Mouse (Mus musculus) limb, embryonic 10.5 days (tissue): ENCODE results near the gene Dagla. TPM values are rescaled to one million over a fixed set of nuclear protein-coding genes. Genes with fewer than 3 reads are reported as not detected.
A peak's percentile ranks its signal among the peaks of the same experiment; 100 is the strongest.

ENCODE experiments used
- DNase-seq: peaks from one replicate; pipeline ENCODE4 v3.0.0-alpha.2; 2017; ENCODE audit warnings: low spot score
- H3K27ac ChIP-seq: fragments of 300-500 bp; sonication (generic); 2 replicates; pipeline ENCODE4 v1.5.1; 2016; ENCODE audit warnings: mild to moderate bottlenecking
- H3K27me3 ChIP-seq: fragments of 300-500 bp; sonication (generic); 2 replicates; pipeline ENCODE4 v1.6.1; 2016; ENCODE audit warnings: low read depth, mild to moderate bottlenecking; ENCODE audit not compliant: poor library complexity, severe bottlenecking
- H3K36me3 ChIP-seq: fragments of 300-500 bp; sonication (generic); 2 replicates; pipeline ENCODE4 v1.6.1; 2016; ENCODE audit warnings: mild to moderate bottlenecking, moderate library complexity
- H3K4me1 ChIP-seq: fragments of 300-500 bp; sonication (generic); 2 replicates; pipeline ENCODE4 v1.6.1; 2016
- H3K4me3 ChIP-seq: fragments of 300-500 bp; sonication (generic); 2 replicates; pipeline ENCODE4 v1.5.1; 2016; ENCODE audit warnings: mild to moderate bottlenecking, moderate library complexity
- H3K9me3 ChIP-seq: fragments of 300-500 bp; sonication (generic); replicated peaks from 2 replicates; pipeline ENCODE4 v1.6.1; 2016; ENCODE audit warnings: mild to moderate bottlenecking
- WGBS: fragments of 180-500 bp; shearing (Covaris S2); methylation state at CpG from one replicate; pipeline ENCODE4 v1.1.7; 2016; 5-methylcytosine and 5-hydroxymethylcytosine counted together
- polyA plus RNA-seq: library from polyadenylated mRNA; unstranded; fragments of >200 nt; fragmentation: Nextera tagmentation; extraction: Ambion mirVana; gene quantifications from 2 replicates; pipeline ENCODE4 v1.2.1, GENCODE M21; 2016

The Dagla gene
- polyA plus RNA-seq, 1 experiment from 2014 or later: 2.2 TPM

DNA sequence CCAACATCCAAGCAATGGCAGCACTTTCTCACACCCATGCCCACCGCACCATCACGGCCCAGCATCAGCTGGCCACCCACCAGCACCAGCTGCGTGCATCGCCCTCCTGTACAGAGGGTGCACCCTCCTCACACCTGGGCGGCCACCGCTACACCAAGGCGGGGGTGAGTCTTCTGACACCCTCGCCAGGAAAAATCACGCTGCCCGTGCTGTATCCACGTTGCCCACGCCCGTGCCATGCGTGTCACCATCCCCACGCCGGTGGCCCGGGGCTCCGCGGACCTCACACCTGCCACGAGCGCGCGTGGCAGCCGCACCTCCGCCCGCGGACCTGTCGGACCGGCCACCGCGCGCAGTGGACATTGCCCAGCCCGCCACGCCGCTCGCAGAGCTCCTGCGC is 282 bp downstream of the Dagla start:
- Histone ChIP-seq H3K9me3 (no peaks in the 10 kb centered on the region), H3K27me3 (peaks cover 69% of the 10 kb centered on the region), H3K4me1 (peaks cover 12% of the 10 kb centered on the region), H3K27ac (peak overlapping the region; percentile 82), H3K36me3 (no peaks in the 10 kb centered on the region), H3K4me3 (peak overlapping the region; percentile 71)
- DNase-seq: no peak
- 10% methylated on average over 36 of the region's 37 CpGs for WGBS

DNA sequence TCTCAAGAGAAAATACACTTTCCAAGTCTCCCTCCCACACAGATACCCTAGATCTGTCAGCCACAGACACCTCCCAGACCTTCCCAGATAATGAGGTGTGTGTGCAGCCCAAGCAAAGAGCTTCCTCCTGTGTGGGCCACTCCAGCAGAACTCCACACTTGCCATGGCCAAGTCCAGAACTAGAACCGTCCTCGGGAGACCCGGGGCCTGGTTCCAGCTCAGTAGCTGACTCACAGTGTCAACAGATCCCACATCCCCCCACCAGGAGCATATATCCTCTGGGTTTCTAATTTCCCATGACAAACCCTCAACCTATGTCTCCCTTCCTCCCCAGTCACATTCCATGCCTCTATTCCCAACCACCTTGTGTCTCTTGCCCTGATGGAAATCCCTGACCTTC is 1.8 kb downstream of the Dagla start:
- Histone ChIP-seq H3K36me3 (no peaks in the 10 kb centered on the region), H3K9me3 (no peaks in the 10 kb centered on the region), H3K27me3 (peaks cover 68% of the 10 kb centered on the region), H3K4me1 (peaks cover 22% of the 10 kb centered on the region), H3K27ac (no peak overlapping the region), H3K4me3 (no peak overlapping the region)
- WGBS: 93% methylated on average over 3 of the region's 3 CpGs
- no peak for DNase-seq

DNA sequence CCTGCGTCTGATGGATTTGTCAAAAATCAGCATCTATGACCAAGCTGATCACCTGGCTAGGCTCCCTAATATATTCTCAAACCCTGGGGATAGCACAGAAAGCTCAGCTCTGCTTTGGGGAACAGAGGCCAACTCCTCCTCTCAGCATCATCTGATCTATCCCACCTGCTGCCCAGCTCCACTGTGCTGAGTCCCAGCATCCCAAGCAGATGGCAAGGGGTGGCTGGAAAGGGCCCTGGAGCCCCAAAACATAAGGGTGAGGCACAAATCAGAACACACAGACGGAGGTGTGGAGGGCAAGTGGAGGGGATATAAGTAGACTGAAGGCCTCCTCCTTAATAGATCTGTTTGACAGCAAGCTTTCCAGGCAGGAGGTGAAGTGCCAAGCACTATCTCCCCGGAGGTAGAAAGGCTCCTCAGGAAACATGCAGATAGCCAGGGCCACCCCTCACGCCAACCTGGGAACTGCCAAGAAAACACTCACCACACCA is 2.8 kb downstream of the Dagla start:
- 74% methylated on average over 4 of the region's 4 CpGs for WGBS
- peaks cover 31% of the 10 kb centered on the region for H3K4me1 ChIP-seq
- no peak for DNase-seq
- H3K27ac ChIP-seq: no peak overlapping the region
- H3K27me3 ChIP-seq: peaks cover 59% of the 10 kb centered on the region
- no peak overlapping the region for H3K4me3 ChIP-seq
- H3K36me3 ChIP-seq: no peaks in the 10 kb centered on the region
- H3K9me3 ChIP-seq: no peaks in the 10 kb centered on the region

DNA sequence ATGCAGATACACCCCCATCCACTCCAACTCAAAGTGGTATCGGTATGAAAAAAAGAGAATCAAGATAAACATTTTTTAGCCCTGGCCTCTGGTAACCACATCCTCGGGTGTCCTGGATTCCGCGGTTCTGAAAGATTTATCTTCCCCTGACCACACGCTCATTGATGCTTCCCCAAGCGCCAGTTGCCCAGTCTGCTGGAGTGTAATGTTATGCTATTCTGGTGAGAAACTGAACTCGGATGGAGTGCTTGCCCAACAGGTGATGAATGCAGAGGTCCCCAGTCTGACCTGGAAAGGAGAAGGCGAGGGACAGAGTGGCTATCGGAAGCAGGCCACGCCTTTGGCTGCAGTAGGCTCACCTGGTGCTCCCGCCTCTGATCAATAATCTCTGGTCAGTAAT is 3.4 kb downstream of the Dagla start:
- Histone ChIP-seq H3K4me1 (peaks cover 38% of the 10 kb centered on the region), H3K27me3 (peaks cover 53% of the 10 kb centered on the region), H3K27ac (no peak overlapping the region), H3K9me3 (no peaks in the 10 kb centered on the region), H3K4me3 (no peak overlapping the region), H3K36me3 (no peaks in the 10 kb centered on the region)
- 79% methylated on average over 11 of the region's 11 CpGs for WGBS
- no peak for DNase-seq

DNA sequence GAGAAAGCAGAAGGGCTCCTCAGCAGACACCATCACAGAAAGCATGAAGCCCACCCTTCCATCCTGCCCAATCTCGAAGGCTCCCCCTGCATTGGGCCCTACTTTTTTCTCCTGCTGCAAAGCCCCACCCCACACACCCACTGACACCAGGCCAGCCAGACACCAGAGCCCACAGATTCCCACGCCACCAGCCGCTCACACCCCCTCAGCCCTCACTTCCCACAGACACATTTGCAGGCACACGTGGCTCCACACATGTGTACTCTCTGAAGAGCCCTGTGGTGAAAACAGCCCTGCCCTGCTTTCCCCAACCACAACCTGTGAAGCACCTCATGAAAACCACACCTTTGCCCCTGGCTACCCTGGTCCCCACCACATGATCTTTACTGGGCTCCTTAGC is 3.9 kb downstream of the Dagla start:
- Histone ChIP-seq H3K36me3 (no peaks in the 10 kb centered on the region), H3K4me3 (no peak overlapping the region), H3K27ac (no peak overlapping the region), H3K27me3 (peaks cover 49% of the 10 kb centered on the region), H3K4me1 (peaks cover 42% of the 10 kb centered on the region), H3K9me3 (no peaks in the 10 kb centered on the region)
- WGBS: 83% methylated on average over 4 of the region's 4 CpGs
- no peak for DNase-seq

DNA sequence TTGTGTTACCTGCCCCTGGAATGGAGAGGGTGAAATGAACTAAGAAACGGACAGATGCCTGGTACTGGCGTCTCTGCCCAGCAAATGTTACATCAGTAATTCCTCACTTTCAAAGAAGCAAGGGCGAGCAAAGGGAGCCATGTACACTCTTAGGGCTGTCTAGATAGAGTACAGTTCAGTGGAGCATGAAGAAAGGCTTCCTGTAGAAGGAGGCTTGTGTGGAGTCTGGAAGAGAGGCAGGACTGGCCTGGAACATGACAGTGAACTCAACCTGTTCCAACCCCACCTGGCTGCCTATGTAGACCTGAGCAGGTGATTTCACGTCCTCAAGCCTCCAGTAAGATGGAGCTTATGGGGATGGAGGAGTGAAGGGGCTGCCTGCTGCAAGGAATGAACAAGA is 6.4 kb downstream of the Dagla start:
- H3K4me3 ChIP-seq: no peak overlapping the region
- H3K36me3 ChIP-seq: no peaks in the 10 kb centered on the region
- H3K9me3 ChIP-seq: no peaks in the 10 kb centered on the region
- 84% methylated on average over 4 of the region's 4 CpGs for WGBS
- DNase-seq: no peak
- H3K27me3 ChIP-seq: peaks cover 23% of the 10 kb centered on the region
- H3K27ac ChIP-seq: no peak overlapping the region
- H3K4me1 ChIP-seq: peaks cover 56% of the 10 kb centered on the region

DNA sequence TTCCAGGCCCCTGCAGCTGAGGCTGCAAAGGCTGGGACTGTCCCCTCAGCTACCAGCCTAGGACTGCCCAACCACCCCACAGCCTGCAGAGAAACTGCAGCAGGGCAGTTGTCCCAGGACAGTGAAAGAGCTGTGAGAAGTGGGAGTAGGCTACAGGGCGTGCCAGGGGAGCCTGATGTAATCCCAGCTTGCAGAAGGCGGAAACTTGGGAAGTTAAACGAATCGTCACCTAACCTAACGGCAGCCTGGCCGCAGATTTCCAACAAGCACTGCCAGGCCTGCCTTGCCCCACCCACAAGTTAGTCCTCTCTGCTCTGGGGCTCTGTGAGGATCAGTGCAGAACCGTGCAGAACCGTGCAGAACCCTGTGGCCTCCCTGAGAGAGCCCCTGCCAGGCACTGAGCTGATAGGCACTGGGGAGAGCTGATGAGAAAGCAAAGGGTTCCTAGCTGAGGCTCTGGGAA is 7.6 kb downstream of the Dagla start:
- H3K27me3 ChIP-seq: peaks cover 11% of the 10 kb centered on the region
- peaks cover 63% of the 10 kb centered on the region for H3K4me1 ChIP-seq
- H3K9me3 ChIP-seq: no peaks in the 10 kb centered on the region
- no peak for DNase-seq
- H3K27ac ChIP-seq: peak overlapping the region; percentile 81
- 21% methylated on average over 8 of the region's 8 CpGs for WGBS
- H3K36me3 ChIP-seq: no peaks in the 10 kb centered on the region
- no peak overlapping the region for H3K4me3 ChIP-seq

DNA sequence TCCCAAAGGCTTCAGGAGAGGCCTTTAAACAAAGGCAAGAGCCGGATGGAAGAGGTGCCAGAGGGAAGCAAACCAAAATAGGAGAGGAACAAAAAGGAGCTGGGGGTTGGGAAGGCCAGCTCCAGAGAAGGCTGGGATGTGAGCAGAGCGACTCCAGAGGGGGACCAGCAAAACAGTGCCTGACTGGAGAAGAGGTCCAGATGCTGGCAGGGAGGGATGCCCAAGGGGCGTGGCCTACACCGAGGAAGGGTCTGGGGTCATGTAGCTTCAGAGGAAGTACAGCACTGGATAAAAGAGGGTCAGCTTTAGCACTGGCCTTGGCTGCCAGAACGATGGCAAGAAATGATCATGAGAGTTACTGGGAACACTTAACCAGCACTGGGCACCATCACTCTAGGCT is 8.4 kb downstream of the Dagla start:
- Histone ChIP-seq H3K27me3 (peaks cover 4% of the 10 kb centered on the region; the same call in 1 of the 2 replicates), H3K27ac (peak overlapping the region; percentile 81), H3K4me3 (no peak overlapping the region), H3K36me3 (no peaks in the 10 kb centered on the region), H3K4me1 (peaks cover 71% of the 10 kb centered on the region), H3K9me3 (no peaks in the 10 kb centered on the region)
- no peak for DNase-seq
- WGBS: 12% methylated on average over 5 of the region's 5 CpGs

DNA sequence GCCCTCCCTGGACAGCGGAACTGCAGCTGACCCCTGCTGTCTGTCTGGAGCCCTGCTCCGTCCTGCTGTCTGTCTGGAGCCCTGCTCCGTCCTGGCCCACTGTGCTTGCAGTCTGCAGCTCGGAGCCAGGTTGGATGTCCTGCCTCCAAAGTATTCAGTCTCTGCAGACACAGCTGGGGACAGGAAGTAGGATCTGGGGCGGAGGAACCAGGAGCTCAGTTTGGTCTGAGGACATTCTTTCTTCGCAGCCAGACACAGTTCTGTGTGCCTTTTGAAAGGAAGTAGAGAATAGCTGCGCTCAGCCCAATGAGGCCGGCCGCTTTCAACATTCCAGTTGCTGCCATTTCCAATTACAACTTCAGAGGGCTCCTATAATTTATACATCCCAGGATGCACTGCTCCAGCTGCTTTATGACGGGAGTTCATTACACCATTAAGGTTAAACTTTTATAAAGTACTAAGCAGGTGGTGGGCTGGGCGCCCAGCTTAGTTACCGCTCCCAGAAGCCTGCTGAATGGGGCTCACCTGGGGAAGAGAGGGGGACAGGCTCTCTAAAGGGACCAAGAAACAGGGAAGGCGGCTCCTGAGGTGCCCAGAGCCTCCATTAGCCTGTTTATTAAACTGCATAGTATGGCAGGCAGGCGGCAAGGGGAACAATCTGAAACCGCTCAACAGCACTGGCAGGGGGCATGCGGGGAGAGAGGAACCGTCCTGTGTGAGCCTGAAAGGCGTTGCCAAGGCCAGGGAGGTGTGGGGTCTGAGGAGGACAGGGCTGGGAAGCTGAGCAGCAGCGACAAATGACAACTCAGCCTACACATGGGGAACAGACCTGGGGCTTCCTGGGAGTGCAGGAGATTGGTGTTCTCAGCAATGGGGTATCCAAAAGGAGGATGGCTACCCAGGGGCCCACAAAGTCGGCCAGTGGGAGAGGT is 9.8 kb downstream of the Dagla start:
- Histone ChIP-seq H3K27me3 (no peaks in the 10 kb centered on the region; the same call in 1 of the 2 replicates), H3K9me3 (no peaks in the 10 kb centered on the region), H3K27ac (peak overlapping the region; percentile 81), H3K36me3 (no peaks in the 10 kb centered on the region), H3K4me1 (peaks cover 84% of the 10 kb centered on the region), H3K4me3 (peak overlapping the region; percentile 29; the same call in 1 of the 2 replicates)
- DNase-seq: peak; percentile 57
- WGBS: 38% methylated on average over 20 of the region's 20 CpGs

DNA sequence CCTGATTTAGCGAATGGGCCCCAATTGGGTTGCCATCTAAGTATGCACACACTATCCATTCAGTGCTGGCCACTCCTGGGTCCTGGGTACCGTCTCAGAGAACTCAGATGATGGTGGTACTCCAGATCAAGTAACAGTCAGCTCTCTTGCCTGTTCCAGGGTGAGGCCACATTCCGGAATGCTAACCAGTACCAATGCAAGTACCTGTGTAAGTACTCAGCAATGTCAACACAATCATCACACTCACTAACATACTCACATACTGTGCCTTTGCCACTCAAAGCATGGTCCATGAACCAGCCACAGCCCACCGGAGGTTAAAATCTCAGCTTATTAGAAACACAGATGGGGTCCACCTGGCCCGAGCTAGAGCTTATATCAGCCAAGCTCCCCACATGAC is 10.7 kb downstream of the Dagla start:
- H3K27ac ChIP-seq: peak overlapping the region; percentile 81
- WGBS: 90% methylated on average over 5 of the region's 5 CpGs

DNA sequence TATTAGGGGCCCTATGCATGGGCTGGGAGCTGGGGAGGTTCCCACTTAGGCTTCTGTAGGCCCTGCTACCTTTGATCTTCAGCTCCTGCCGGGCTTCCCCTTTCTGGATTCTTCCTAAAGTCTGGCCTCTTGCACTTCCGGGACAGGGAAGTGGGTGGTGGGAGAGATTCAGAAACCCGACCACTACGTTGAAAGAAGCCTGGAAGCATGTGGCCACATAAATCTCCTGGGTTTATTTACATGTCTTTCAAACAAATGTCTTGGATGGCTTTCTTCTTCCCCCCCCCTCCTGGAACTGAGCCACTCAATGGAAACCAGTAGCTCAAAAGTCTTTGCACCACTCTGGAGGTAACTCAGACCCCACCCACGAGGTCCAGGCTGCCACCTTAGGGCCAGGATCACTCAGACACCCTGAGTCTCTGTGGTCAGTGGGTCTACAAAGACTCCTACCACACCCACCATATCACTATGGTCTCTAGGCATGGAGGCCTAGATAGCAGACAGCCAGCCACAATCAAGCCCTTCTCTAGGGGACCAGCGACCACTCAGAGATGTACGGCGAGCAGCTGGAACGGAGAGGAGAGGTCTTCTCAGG is 12.7 kb downstream of the Dagla start:
- Histone ChIP-seq H3K27ac (peak overlapping the region; percentile 47), H3K4me1 (peaks cover 69% of the 10 kb centered on the region), H3K36me3 (no peaks in the 10 kb centered on the region), H3K9me3 (no peaks in the 10 kb centered on the region), H3K27me3 (no peaks in the 10 kb centered on the region), H3K4me3 (no peak overlapping the region)
- 53% methylated on average over 9 of the region's 9 CpGs for whole genome bisulfite sequencing
- no peak for DNase-seq

More for the DNA sequence above, 10.7 kb downstream of the Dagla start:
- no peak for DNase-seq
- Histone ChIP-seq H3K27me3 (no peaks in the 10 kb centered on the region; the same call in 1 of the 2 replicates), H3K9me3 (no peaks in the 10 kb centered on the region), H3K36me3 (no peaks in the 10 kb centered on the region), H3K4me3 (no peak overlapping the region; the same call in 1 of the 2 replicates), H3K4me1 (peaks cover 85% of the 10 kb centered on the region)

DNA sequence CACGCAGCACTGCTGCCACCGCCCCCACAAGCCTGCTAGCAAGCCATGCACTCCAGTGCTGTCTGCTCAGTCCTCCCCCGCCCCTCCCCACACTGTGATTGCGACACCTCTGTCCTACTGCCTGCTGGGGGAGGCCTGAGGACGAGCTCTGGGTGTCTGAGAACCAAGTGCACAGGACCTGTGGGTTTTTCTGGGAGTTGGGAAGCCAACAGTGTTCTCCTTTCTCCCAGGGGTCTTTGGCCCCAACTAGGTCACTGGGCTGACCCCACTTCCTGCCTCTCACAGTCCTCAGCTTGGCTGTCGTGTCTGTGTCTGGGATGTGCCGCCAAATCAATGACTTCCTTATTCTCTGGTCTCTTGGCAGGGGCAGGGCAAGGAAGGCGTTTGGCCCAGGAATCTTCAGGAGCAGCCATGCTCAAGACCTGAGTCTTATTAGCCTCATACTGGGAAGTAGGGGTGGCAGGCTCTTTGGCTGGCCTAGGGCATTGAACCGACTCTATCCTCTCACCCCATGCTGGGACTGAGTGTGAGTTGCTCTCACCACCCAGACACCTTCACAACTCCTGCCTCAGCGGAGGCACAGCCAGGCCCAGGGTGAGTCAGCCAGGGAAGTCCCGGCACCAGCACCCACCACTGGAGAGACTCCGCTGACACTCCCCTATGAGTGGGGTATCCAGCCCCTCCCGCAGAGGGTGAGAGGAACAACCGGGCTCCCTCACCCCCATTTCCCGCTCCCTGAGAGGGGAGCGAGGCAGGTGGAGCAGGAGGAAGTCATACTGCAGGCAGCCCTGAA is 14.3 kb downstream of the Dagla start:
- Histone ChIP-seq H3K4me1 (peaks cover 64% of the 10 kb centered on the region), H3K9me3 (no peaks in the 10 kb centered on the region), H3K27me3 (no peaks in the 10 kb centered on the region), H3K4me3 (no peak overlapping the region), H3K27ac (peak overlapping the region; percentile 71), H3K36me3 (no peaks in the 10 kb centered on the region)
- DNase-seq: no peak
- WGBS: 55% methylated on average over 16 of the region's 16 CpGs
